Mouse (Mus musculus): ENCODE measurements around the gene Acer1. TPM values are rescaled to one million over a fixed set of nuclear protein-coding genes. Genes with fewer than 3 reads are reported as not detected.

Gene Acer1
- polyA plus RNA-seq, 1 experiment from 2014 or later = not detected

DNA sequence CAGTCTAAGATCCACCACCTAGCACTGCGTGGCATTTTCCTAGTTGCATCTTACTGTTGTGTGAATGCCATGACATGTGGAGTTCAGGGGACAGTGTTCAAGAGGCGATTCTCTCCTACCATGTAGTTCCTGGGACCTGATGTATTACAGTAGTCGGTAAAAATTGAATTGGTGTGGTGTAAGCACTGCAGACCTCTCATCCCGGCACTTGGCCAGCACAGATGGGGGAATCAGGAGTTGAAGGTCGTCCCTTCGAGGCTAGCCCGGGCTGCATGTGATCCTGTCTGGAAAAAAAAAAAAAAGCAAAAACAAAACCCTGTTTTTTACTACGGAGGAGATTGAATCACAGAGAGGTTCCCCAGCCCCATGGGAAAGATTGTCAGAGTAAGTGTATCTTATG, 13.1 kb upstream of the Acer1 start:
- DNase-seq (ENCODE audit: low spot score) = no peak
- ATAC-seq = no peak
- H3K4me3 ChIP-seq (ENCODE audit: low read depth, low read length) = no peak overlapping the region
- H3K9ac ChIP-seq (ENCODE audit: low read length) = no peak overlapping the region
- no peak overlapping the region for H3K4me2 ChIP-seq (ENCODE audit: low read length)
- no peaks in the 10 kb centered on the region for H3K27me3 ChIP-seq (replicated peaks; ENCODE audit: control insufficient read depth, insufficient read depth, low read length)
- H3K9me3 ChIP-seq (replicated peaks; ENCODE audit: control insufficient read depth, low read length) = no peaks in the 10 kb centered on the region
- peaks cover 62% of the 10 kb centered on the region for H3K36me3 ChIP-seq (ENCODE audit: control insufficient read depth, insufficient read depth, low read length)
- 95% methylated on average over 8 of the region's 8 CpGs for WGBS
- H3K27ac ChIP-seq (ENCODE audit: low read depth, low read length) = no peak overlapping the region
- peaks cover 13% of the 10 kb centered on the region for H3K4me1 ChIP-seq (ENCODE audit: control insufficient read depth, insufficient read depth, low read length)

DNA sequence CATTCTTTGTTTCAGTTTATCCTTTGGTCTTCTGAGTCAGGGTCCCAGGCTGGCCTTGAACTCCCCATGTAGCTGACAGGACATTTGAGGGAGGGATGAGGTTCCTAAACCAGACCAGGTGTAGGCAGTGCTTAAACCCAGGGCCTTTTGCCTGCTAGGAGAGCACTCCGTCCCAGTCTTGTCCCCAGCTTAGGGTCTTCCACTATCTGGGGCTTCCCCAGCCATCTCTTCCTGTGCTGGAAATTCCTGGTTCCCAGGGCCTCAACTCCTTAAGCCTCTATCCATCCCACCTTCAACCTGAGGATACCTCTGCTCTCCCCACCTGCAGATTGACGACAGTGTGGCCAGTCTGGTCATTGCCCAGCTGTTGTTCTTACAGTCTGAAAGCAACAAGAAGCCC, 9.0 kb upstream of the Acer1 start:
- H3K27ac ChIP-seq (ENCODE audit: low read depth, low read length) = no peak overlapping the region
- peak overlapping the region; percentile 71 for H3K4me2 ChIP-seq (ENCODE audit: low read length)
- peaks cover 43% of the 10 kb centered on the region for H3K36me3 ChIP-seq (ENCODE audit: control insufficient read depth, insufficient read depth, low read length)
- H3K27me3 ChIP-seq (replicated peaks; ENCODE audit: control insufficient read depth, insufficient read depth, low read length) = no peaks in the 10 kb centered on the region
- H3K4me1 ChIP-seq (ENCODE audit: control insufficient read depth, insufficient read depth, low read length) = peaks cover 7% of the 10 kb centered on the region
- ATAC-seq = no peak
- peak overlapping the region; percentile 85 for H3K9ac ChIP-seq (ENCODE audit: low read length)
- H3K9me3 ChIP-seq (replicated peaks; ENCODE audit: control insufficient read depth, low read length) = no peaks in the 10 kb centered on the region
- no peak for DNase-seq (ENCODE audit: low spot score)
- H3K4me3 ChIP-seq (ENCODE audit: low read depth, low read length) = peak overlapping the region; percentile 82
- 62% methylated on average over 2 of the region's 2 CpGs for whole genome bisulfite sequencing

DNA sequence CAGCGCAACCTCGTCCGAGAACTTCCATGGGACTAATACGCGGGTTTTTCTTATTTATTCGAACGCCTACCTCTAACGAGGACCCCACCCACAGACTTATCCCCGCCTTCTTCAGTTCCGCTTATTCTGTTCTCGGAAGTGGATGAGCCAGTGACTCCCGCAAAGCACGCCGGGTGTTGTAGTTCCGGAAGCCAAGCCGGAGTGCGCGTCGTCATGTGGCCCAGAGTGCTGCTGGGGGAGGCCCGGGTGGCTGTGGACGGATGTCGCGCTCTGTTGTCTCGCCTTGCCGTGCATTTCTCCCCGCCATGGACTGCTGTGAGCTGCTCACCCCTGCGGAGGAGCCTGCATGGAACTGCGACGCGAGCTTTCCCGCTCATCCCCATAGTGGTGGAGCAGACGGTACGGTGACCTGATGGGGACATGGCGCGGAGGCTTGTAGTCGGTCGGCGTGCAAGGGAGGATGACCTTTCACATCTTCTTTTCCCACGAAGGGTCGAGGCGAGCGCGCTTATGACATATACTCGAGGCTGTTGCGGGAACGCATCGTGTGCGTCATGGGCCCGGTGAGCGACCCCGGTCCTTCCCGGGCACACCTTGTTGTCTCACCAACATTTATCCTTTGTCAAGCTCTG, 8.3 kb upstream of the Acer1 start, which contains the start of gene Clpp:
Clpp (plus strand) TSS at position 191 of the 632 bp plus-strand sequence.
- WGBS = under 1% methylated on average over 52 of the region's 52 CpGs
- Histone ChIP-seq H3K4me2 (ENCODE audit: low read length) (peak within 1 kb of the TSS; percentile 71), H3K4me1 (ENCODE audit: control insufficient read depth, insufficient read depth, low read length) (peaks cover 7% of the 10 kb centered on the region), H3K9me3 (replicated peaks; ENCODE audit: control insufficient read depth, low read length) (no peaks in the 10 kb centered on the region), H3K27me3 (replicated peaks; ENCODE audit: control insufficient read depth, insufficient read depth, low read length) (no peaks in the 10 kb centered on the region), H3K9ac (ENCODE audit: low read length) (peak within 1 kb of the TSS; percentile 85), H3K4me3 (ENCODE audit: low read depth, low read length) (peak within 1 kb of the TSS; percentile 82), H3K27ac (ENCODE audit: low read depth, low read length) (peak within 1 kb of the TSS; percentile 70), H3K36me3 (ENCODE audit: control insufficient read depth, insufficient read depth, low read length) (peaks cover 36% of the 10 kb centered on the region)
- peak; percentile 98 for ATAC-seq
- DNase-seq (ENCODE audit: low spot score) = peak; percentile 99

DNA sequence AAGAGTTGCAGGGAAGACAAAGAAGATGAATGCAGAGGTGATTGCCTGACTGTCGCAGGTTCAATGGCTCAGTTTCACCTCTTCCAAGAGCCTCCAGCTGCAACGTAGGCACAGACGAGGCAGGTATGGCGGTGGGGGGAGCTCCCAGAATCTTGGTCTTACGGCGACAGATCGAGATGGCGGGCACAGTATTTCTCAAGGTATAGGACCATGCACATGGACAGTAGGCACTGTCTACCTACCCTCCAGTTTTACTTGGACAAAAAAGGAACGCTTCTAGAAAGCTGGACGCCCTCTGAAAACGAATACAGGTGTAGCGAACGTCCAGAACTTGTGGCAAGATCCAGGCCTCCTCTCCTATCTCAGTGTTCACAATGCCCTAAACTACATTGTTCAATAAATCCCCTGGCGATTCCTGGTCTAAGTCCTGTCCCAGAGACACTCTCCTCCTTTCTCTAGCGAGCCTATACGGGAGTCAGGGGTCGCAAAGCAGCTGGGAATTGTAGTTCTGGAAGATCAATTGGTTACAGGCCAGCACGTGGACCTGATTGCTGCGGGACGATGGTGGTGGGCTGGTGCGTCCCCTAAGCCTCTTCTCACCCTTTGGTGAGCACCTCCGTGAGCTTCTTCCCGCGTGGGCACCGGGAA, 7.7 kb upstream of the Acer1 start:
- peak; percentile 94 for ATAC-seq
- peak; percentile 95 for DNase-seq (ENCODE audit: low spot score)
- H3K27me3 ChIP-seq (replicated peaks; ENCODE audit: control insufficient read depth, insufficient read depth, low read length) = no peaks in the 10 kb centered on the region
- H3K36me3 ChIP-seq (ENCODE audit: control insufficient read depth, insufficient read depth, low read length) = peaks cover 29% of the 10 kb centered on the region
- no peaks in the 10 kb centered on the region for H3K9me3 ChIP-seq (replicated peaks; ENCODE audit: control insufficient read depth, low read length)
- peak overlapping the region; percentile 71 for H3K4me2 ChIP-seq (ENCODE audit: low read length)
- peak overlapping the region; percentile 85 for H3K9ac ChIP-seq (ENCODE audit: low read length)
- peaks cover 7% of the 10 kb centered on the region for H3K4me1 ChIP-seq (ENCODE audit: control insufficient read depth, insufficient read depth, low read length)
- peak overlapping the region; percentile 82 for H3K4me3 ChIP-seq (ENCODE audit: low read depth, low read length)
- peak overlapping the region; percentile 70 for H3K27ac ChIP-seq (ENCODE audit: low read depth, low read length)
- 3% methylated on average over 25 of the region's 25 CpGs for WGBS

DNA sequence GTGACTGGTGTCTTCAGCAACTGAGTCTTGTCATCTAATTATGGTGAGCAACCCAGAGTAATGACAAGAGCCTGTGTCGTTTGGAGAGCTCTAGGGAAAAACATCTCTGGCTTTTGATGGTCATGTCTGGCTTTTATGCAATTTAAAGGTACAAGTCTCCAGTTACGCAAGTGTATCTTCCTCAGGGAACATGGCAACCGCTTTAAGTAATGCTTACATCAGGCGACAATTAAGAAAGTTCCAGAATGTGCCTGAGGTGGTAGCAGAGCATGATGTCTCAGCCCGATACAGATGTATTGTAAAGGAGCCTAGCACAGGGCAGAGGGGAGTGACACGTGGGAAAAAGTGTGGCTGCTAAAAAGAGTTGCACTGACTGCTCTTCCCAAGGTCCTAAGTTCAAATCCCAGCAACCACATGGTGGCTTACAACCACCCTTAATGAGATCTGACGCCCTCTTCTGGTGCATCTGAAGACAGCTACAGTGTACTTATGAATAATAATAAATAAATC, 7.0 kb upstream of the Acer1 start:
- Histone ChIP-seq H3K27ac (ENCODE audit: low read depth, low read length) (peak overlapping the region; percentile 70; the same call in 1 of the 2 replicates), H3K27me3 (replicated peaks; ENCODE audit: control insufficient read depth, insufficient read depth, low read length) (no peaks in the 10 kb centered on the region), H3K4me3 (ENCODE audit: low read depth, low read length) (peak overlapping the region; percentile 82), H3K9me3 (replicated peaks; ENCODE audit: control insufficient read depth, low read length) (no peaks in the 10 kb centered on the region), H3K36me3 (ENCODE audit: control insufficient read depth, insufficient read depth, low read length) (peaks cover 23% of the 10 kb centered on the region), H3K4me2 (ENCODE audit: low read length) (peak overlapping the region; percentile 71), H3K4me1 (ENCODE audit: control insufficient read depth, insufficient read depth, low read length) (peaks cover 7% of the 10 kb centered on the region), H3K9ac (ENCODE audit: low read length) (peak overlapping the region; percentile 85; the same call in 1 of the 2 replicates)
- no peak for DNase-seq (ENCODE audit: low spot score)
- ATAC-seq = no peak
- 72% methylated on average over 7 of the region's 7 CpGs for WGBS

DNA sequence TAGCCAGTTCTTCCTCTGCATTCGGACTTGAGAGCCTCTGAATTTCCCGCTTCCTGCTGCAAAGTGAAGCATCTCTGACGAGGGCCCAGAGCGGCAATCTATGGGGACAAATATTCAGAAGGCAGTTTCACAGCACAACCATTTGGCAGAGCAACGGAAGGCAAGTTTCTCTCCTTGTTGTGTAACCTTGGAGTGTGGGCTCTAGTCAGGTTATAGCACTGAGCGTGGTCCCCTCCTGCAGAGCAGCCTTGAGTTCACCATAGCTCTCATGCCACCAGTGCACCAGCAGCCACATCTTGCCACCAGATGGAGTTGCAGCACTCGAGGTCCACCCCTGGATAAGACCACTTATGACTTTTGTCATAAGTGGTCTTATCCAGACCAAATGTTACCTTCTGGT, 6.5 kb upstream of the Acer1 start:
- DNase-seq (ENCODE audit: low spot score) (no peak), ATAC-seq (no peak)
- no peak overlapping the region for H3K9ac ChIP-seq (ENCODE audit: low read length)
- no peak overlapping the region for H3K27ac ChIP-seq (ENCODE audit: low read depth, low read length)
- no peaks in the 10 kb centered on the region for H3K9me3 ChIP-seq (replicated peaks; ENCODE audit: control insufficient read depth, low read length)
- 90% methylated on average over 7 of the region's 7 CpGs for WGBS
- no peak overlapping the region for H3K4me3 ChIP-seq (ENCODE audit: low read depth, low read length)
- peaks cover 18% of the 10 kb centered on the region for H3K36me3 ChIP-seq (ENCODE audit: control insufficient read depth, insufficient read depth, low read length)
- no peaks in the 10 kb centered on the region for H3K27me3 ChIP-seq (replicated peaks; ENCODE audit: control insufficient read depth, insufficient read depth, low read length)
- H3K4me2 ChIP-seq (ENCODE audit: low read length) = no peak overlapping the region
- H3K4me1 ChIP-seq (ENCODE audit: control insufficient read depth, insufficient read depth, low read length) = peaks cover 7% of the 10 kb centered on the region

DNA sequence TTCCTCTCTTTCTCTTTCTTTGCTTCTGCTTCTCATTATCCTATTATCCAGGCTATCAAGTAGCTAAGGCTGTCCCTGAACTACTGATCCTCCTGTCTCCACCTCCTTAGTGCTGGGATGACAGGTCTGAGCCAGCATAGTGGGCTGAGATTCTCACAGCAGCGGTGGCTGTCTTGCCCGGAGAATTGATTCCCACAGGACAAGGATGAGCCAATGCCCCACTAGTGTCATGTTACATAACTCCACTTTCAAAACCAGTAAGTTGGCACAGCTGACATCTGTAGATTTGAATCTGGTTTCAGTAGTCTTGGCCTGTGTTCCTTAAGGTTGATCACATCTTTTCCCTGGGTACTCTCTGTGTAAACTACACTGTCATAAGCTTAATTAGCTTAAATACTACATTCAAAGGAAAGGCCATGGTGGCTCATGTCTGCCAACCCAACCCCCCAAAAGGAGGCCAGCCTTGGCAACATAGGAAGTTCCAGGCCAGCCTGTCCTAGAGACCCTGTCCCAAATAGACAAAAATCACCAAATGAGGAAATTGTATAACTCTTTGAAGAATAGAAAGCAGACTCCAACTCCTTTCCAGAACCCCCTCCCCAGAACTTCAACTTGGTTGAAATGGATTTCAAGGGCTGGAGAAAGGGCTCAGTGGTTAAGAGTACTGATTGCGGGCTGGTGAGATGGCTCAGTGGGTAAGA, 4.3 kb upstream of the Acer1 start:
- no peak for ATAC-seq
- H3K4me3 ChIP-seq (ENCODE audit: low read depth, low read length) = no peak overlapping the region
- no peak overlapping the region for H3K9ac ChIP-seq (ENCODE audit: low read length)
- no peaks in the 10 kb centered on the region for H3K27me3 ChIP-seq (replicated peaks; ENCODE audit: control insufficient read depth, insufficient read depth, low read length)
- 88% methylated on average over 3 of the region's 3 CpGs for WGBS
- no peak overlapping the region for H3K27ac ChIP-seq (ENCODE audit: low read depth, low read length)
- no peak for DNase-seq (ENCODE audit: low spot score)
- no peaks in the 10 kb centered on the region for H3K36me3 ChIP-seq (ENCODE audit: control insufficient read depth, insufficient read depth, low read length)
- H3K9me3 ChIP-seq (replicated peaks; ENCODE audit: control insufficient read depth, low read length) = no peaks in the 10 kb centered on the region
- no peak overlapping the region for H3K4me2 ChIP-seq (ENCODE audit: low read length)
- peaks cover 6% of the 10 kb centered on the region for H3K4me1 ChIP-seq (ENCODE audit: control insufficient read depth, insufficient read depth, low read length)

DNA sequence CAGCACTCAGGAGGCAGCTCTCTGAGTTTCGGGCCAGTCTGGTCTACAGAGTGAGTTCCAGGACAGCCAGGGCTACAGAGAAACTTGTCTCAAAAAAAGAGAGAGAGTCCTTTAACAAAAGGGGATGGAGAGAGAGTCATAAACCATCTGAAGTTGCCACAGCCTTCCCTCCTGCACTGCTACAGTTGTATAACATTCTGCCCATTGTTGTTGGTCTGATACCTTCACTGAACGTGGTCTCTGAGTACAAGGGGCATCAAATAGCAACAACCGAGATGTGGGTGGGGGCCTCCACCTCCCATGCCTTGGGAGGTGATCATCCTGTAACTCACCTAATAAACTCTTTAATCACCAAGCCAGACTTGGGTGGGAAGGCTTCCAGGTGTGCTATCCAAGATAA, 3.7 kb upstream of the Acer1 start:
- no peak overlapping the region for H3K4me3 ChIP-seq (ENCODE audit: low read depth, low read length)
- no peak for DNase-seq (ENCODE audit: low spot score)
- H3K36me3 ChIP-seq (ENCODE audit: control insufficient read depth, insufficient read depth, low read length) = no peaks in the 10 kb centered on the region
- peaks cover under 1% of the 10 kb centered on the region for H3K4me1 ChIP-seq (ENCODE audit: control insufficient read depth, insufficient read depth, low read length)
- WGBS = 89% methylated on average over 3 of the region's 3 CpGs
- H3K9me3 ChIP-seq (replicated peaks; ENCODE audit: control insufficient read depth, low read length) = no peaks in the 10 kb centered on the region
- H3K4me2 ChIP-seq (ENCODE audit: low read length) = no peak overlapping the region
- no peaks in the 10 kb centered on the region for H3K27me3 ChIP-seq (replicated peaks; ENCODE audit: control insufficient read depth, insufficient read depth, low read length)
- no peak for ATAC-seq
- no peak overlapping the region for H3K9ac ChIP-seq (ENCODE audit: low read length)
- no peak overlapping the region for H3K27ac ChIP-seq (ENCODE audit: low read depth, low read length)

Data from forebrain, embryonic 14.5 days (tissue).